Mouse (Mus musculus): ENCODE measurements around the gene Pef1. TPM values are rescaled to one million over a fixed set of nuclear protein-coding genes. Genes with fewer than 3 reads are reported as not detected.

Pef1 gene
- total RNA-seq (2014; rRNA removed), result 82.6 and 93.4 TPM in 2 replicates
- polyA plus RNA-seq (2015; fragmentation: Nextera tagmentation; extraction: Ambion mirVana), result 59.8 and 62.0 TPM in 2 replicates

- Histone ChIP-seq H3K36me3 (ENCODE audit: insufficient read depth, low read length) (no peaks in the 10 kb centered on the region), H3K4me3 (ENCODE audit: low read length) (no peak within 1 kb of the TSS), H3K27me3 (ENCODE audit: insufficient read depth, low read length) (no peaks in the 10 kb centered on the region), H3K4me1 (ENCODE audit: insufficient read depth, low read length) (peaks cover 14% of the 10 kb centered on the region; the same call in 1 of the 2 replicates), H3K9me3 (ENCODE audit: low read length) (no peaks in the 10 kb centered on the region), H3K4me2 (ENCODE audit: low read depth, low read length) (no peak within 1 kb of the TSS), H3K27ac (peak within 1 kb of the TSS; percentile 5; the same call in 1 of the 2 replicates), H3K9ac (replicated peaks; ENCODE audit: low read length) (no peak within 1 kb of the TSS)
- no peak for ATAC-seq
- DNase-seq (ENCODE audit: low spot score), result no peak
- WGBS, result 5% methylated on average over 6 of the region's 6 CpGs
- TF ChIP-seq CTCF (IDR thresholded peaks at IDR 0.05; ENCODE audit: low read depth), result no peak
These were observed at the start of gene Pef1 for GRCm38 (mm10) chr4:130102111-130102651. Pef1 (plus strand) TSS chr4:130102558.

- Histone ChIP-seq H3K27ac (no peak overlapping the region), H3K27me3 (ENCODE audit: insufficient read depth, low read length) (no peaks in the 10 kb centered on the region), H3K36me3 (ENCODE audit: insufficient read depth, low read length) (no peaks in the 10 kb centered on the region), H3K4me3 (ENCODE audit: low read length) (no peak overlapping the region), H3K4me1 (ENCODE audit: insufficient read depth, low read length) (peaks cover 30% of the 10 kb centered on the region), H3K9me3 (ENCODE audit: low read length) (no peaks in the 10 kb centered on the region), H3K9ac (replicated peaks; ENCODE audit: low read length) (0 out of 2 replicates have a peak overlapping the region, but pooled peaks have one; percentile 1), H3K4me2 (ENCODE audit: low read depth, low read length) (no peak overlapping the region)
- peak; percentile 72 for DNase-seq (ENCODE audit: low spot score)
- no peak for TF ChIP-seq CTCF (IDR thresholded peaks at IDR 0.05; ENCODE audit: low read depth)
- no peak for ATAC-seq
- 47% methylated on average over 9 of the region's 9 CpGs for WGBS
These were observed 49.2 kb upstream of the Pef1 start for GRCm38 (mm10) chr4:130053111-130053510.

- ATAC-seq (peak; percentile 80), DNase-seq (ENCODE audit: low spot score) (peak; percentile 76)
- Histone ChIP-seq H3K4me2 (ENCODE audit: low read depth, low read length) (no peak overlapping the region), H3K4me1 (ENCODE audit: insufficient read depth, low read length) (peaks cover 30% of the 10 kb centered on the region), H3K4me3 (ENCODE audit: low read length) (no peak overlapping the region), H3K27me3 (ENCODE audit: insufficient read depth, low read length) (no peaks in the 10 kb centered on the region), H3K27ac (peak overlapping the region; percentile 80), H3K9ac (replicated peaks; ENCODE audit: low read length) (no peak overlapping the region), H3K36me3 (ENCODE audit: insufficient read depth, low read length) (no peaks in the 10 kb centered on the region), H3K9me3 (ENCODE audit: low read length) (no peaks in the 10 kb centered on the region)
- no peak for TF ChIP-seq CTCF (IDR thresholded peaks at IDR 0.05; ENCODE audit: low read depth)
- 32% methylated on average over 1 of the region's 1 CpGs for WGBS
These were observed 47.6 kb upstream of the Pef1 start for GRCm38 (mm10) chr4:130054727-130055126.

DNA sequence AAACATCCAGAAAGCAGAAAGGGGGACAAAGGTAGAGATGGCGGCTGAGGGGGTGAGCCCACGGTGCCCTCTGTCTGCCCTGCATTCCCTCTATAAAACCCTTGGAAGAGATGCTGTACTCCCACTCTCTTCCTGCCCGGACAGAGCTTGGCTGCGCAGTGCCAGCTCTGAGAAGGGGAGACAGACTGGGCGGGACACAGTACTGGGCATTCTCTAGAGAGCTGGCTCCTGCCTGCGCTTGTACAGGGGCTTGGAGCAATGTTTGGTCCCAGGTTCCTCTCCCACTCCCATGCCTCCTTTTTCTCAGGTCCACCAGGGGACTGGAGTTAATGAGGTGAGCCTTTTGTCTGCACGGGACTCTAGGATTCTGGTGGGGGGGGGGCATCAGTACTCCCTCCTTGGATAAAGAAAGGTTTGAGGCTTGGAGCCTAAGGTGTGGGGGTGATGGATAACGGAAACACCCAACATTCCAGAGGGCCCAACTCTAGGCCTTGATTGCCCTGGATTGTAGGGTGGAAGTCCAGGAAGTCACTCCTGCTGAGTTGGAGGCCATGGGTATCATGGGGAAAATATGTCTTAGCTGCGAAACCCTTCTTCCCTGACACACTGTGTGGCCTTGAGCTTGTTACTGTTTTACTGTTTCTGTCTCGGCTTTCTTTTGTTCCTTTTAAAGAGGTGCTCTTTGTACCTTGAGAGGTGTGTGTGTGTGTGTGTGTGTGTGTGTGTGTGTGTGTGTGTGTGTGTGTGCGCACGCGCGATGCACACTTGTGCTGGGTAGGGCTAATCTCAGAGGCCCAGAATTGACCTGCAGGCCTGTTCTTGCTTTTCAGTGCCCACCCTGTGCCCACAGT, 47.0 kb upstream of the Pef1 start:
- no peaks in the 10 kb centered on the region for H3K27me3 ChIP-seq (ENCODE audit: insufficient read depth, low read length)
- H3K4me3 ChIP-seq (ENCODE audit: low read length), result no peak overlapping the region
- DNase-seq (ENCODE audit: low spot score) (peak; percentile 41), ATAC-seq (peak; percentile 68)
- H3K27ac ChIP-seq, result peak overlapping the region; percentile 80
- H3K9ac ChIP-seq (replicated peaks; ENCODE audit: low read length), result 0 out of 2 replicates have a peak overlapping the region, but pooled peaks have one; percentile 21
- no peaks in the 10 kb centered on the region for H3K9me3 ChIP-seq (ENCODE audit: low read length)
- WGBS, result 70% methylated on average over 14 of the region's 14 CpGs
- H3K4me2 ChIP-seq (ENCODE audit: low read depth, low read length), result no peak overlapping the region
- H3K4me1 ChIP-seq (ENCODE audit: insufficient read depth, low read length), result peaks cover 30% of the 10 kb centered on the region
- H3K36me3 ChIP-seq (ENCODE audit: insufficient read depth, low read length), result no peaks in the 10 kb centered on the region
- TF ChIP-seq CTCF (IDR thresholded peaks at IDR 0.05; ENCODE audit: low read depth), result no peak

- ATAC-seq (peak; percentile 62), DNase-seq (ENCODE audit: low spot score) (no peak)
- WGBS, result 43% methylated on average over 3 of the region's 3 CpGs
- Histone ChIP-seq H3K9me3 (ENCODE audit: low read length) (no peaks in the 10 kb centered on the region), H3K9ac (replicated peaks; ENCODE audit: low read length) (no peak overlapping the region), H3K4me1 (ENCODE audit: insufficient read depth, low read length) (peaks cover 30% of the 10 kb centered on the region), H3K4me2 (ENCODE audit: low read depth, low read length) (no peak overlapping the region), H3K4me3 (ENCODE audit: low read length) (no peak overlapping the region), H3K36me3 (ENCODE audit: insufficient read depth, low read length) (no peaks in the 10 kb centered on the region), H3K27ac (peak overlapping the region; percentile 80; the same call in 1 of the 2 replicates), H3K27me3 (ENCODE audit: insufficient read depth, low read length) (no peaks in the 10 kb centered on the region)
- no peak for TF ChIP-seq CTCF (IDR thresholded peaks at IDR 0.05; ENCODE audit: low read depth)
These were observed 46.4 kb upstream of the Pef1 start for GRCm38 (mm10) chr4:130056011-130056322.

DNA sequence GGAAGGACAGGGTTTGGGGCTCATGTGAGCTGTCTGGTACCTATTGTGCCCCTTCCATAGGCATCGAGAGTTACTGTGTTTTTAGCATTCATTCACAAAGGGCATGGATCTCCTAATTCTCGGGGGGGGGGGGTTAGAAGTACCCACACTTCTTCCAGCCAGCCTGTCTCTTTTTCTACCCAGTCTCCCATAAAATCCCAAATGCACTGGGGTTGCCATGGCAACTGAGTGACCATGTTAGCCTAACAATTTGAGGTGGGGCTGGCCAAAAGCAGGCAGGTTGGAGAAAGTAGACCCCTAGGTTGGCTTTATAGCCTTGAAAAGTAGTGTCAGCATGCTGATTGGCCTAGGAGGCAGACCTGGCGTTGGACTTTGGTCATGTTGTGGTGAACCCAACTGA, 45.9 kb upstream of the Pef1 start:
- ATAC-seq, result no peak
- Histone ChIP-seq H3K9ac (replicated peaks; ENCODE audit: low read length) (no peak overlapping the region), H3K9me3 (ENCODE audit: low read length) (no peaks in the 10 kb centered on the region), H3K4me1 (ENCODE audit: insufficient read depth, low read length) (peaks cover 30% of the 10 kb centered on the region), H3K27ac (peak overlapping the region; percentile 80; the same call in 1 of the 2 replicates), H3K4me2 (ENCODE audit: low read depth, low read length) (no peak overlapping the region), H3K36me3 (ENCODE audit: insufficient read depth, low read length) (no peaks in the 10 kb centered on the region), H3K27me3 (ENCODE audit: insufficient read depth, low read length) (no peaks in the 10 kb centered on the region), H3K4me3 (ENCODE audit: low read length) (no peak overlapping the region)
- DNase-seq (ENCODE audit: low spot score), result peak; percentile 50
- 47% methylated on average over 3 of the region's 3 CpGs for WGBS
- TF ChIP-seq CTCF (IDR thresholded peaks at IDR 0.05; ENCODE audit: low read depth), result no peak

GRCm38 (mm10) chr4:130060937-130061336, 41.4 kb upstream of the Pef1 start:
- no peak overlapping the region for H3K9ac ChIP-seq (replicated peaks; ENCODE audit: low read length)
- no peak for ATAC-seq
- no peak overlapping the region for H3K4me2 ChIP-seq (ENCODE audit: low read depth, low read length)
- peaks cover 9% of the 10 kb centered on the region for H3K4me1 ChIP-seq (ENCODE audit: insufficient read depth, low read length)
- H3K27ac ChIP-seq, result no peak overlapping the region
- peak; percentile 55 for DNase-seq (ENCODE audit: low spot score)
- H3K27me3 ChIP-seq (ENCODE audit: insufficient read depth, low read length), result no peaks in the 10 kb centered on the region
- no peaks in the 10 kb centered on the region for H3K36me3 ChIP-seq (ENCODE audit: insufficient read depth, low read length)
- no peak for TF ChIP-seq CTCF (IDR thresholded peaks at IDR 0.05; ENCODE audit: low read depth)
- no peak overlapping the region for H3K4me3 ChIP-seq (ENCODE audit: low read length)
- H3K9me3 ChIP-seq (ENCODE audit: low read length), result no peaks in the 10 kb centered on the region
